Mouse (Mus musculus): Measurements from ENCODE around the gene Cdh5. TPM values are rescaled to one million over a fixed set of nuclear protein-coding genes. Genes with fewer than 3 reads are reported as not detected.
"Not testable (repeated sequence)": the region's sequence is repeated elsewhere in the genome, so short reads cannot be mapped to it uniquely, and the experiment has no call there.

Gene Cdh5
- polyA plus RNA-seq (2015; fragmentation: Nextera tagmentation; extraction: Ambion mirVana), result 18.1 and 18.9 TPM in 2 replicates

- 68% methylated on average over 8 of the region's 8 CpGs for WGBS
- no peak within 1 kb of the TSS for H3K9ac ChIP-seq
- peak within 1 kb of the TSS; percentile 11 for H3K4me3 ChIP-seq
- ATAC-seq (ENCODE audit: low read depth), result no peak
- H3K4me1 ChIP-seq (replicated peaks), result peaks cover 10% of the 10 kb centered on the region
- H3K4me2 ChIP-seq, result peak within 1 kb of the TSS; percentile 24; the same call in 1 of the 2 replicates
- H3K27me3 ChIP-seq, result no peaks in the 10 kb centered on the region
- no peaks in the 10 kb centered on the region for H3K36me3 ChIP-seq
- no peak within 1 kb of the TSS for H3K27ac ChIP-seq (replicated peaks)
- H3K9me3 ChIP-seq, result no peaks in the 10 kb centered on the region
Observed at GRCm38 (mm10) chr8:104101415-104101814, at the start of gene Cdh5. TSS of gene Cdh5 (plus strand) at chr8:104101625.

- Histone ChIP-seq H3K4me2 (no peak overlapping the region), H3K9ac (no peak overlapping the region), H3K4me3 (no peak overlapping the region), H3K36me3 (no peaks in the 10 kb centered on the region), H3K9me3 (no peaks in the 10 kb centered on the region), H3K27me3 (0 out of 2 replicates have a peak, but pooled peaks cover 4% of the 10 kb centered on the region), H3K4me1 (replicated peaks) (peaks cover 18% of the 10 kb centered on the region), H3K27ac (replicated peaks) (no peak overlapping the region)
- 82% methylated on average over 5 of the region's 5 CpGs for WGBS
- ATAC-seq (ENCODE audit: low read depth), result no peak
Observed at GRCm38 (mm10) chr8:104059922-104060321, 41.5 kb upstream of the Cdh5 start.

- Histone ChIP-seq H3K4me2 (no peak overlapping the region), H3K9ac (no peak overlapping the region), H3K4me3 (no peak overlapping the region), H3K4me1 (replicated peaks) (peaks cover 18% of the 10 kb centered on the region), H3K27me3 (0 out of 2 replicates have a peak, but pooled peaks cover 4% of the 10 kb centered on the region), H3K9me3 (no peaks in the 10 kb centered on the region), H3K27ac (replicated peaks) (no peak overlapping the region), H3K36me3 (no peaks in the 10 kb centered on the region)
- 91% methylated on average over 7 of the region's 7 CpGs for WGBS
- no peak for ATAC-seq (ENCODE audit: low read depth)
Observed at GRCm38 (mm10) chr8:104060446-104060845, 41.0 kb upstream of the Cdh5 start.

- 0 out of 2 replicates have a peak overlapping the region, but pooled peaks have one; percentile 20 for H3K4me2 ChIP-seq
- 0 out of 2 replicates have a peak, but pooled peaks cover 4% of the 10 kb centered on the region for H3K27me3 ChIP-seq
- no peak overlapping the region for H3K9ac ChIP-seq
- H3K4me3 ChIP-seq, result no peak overlapping the region
- H3K27ac ChIP-seq (replicated peaks), result peak overlapping the region; percentile 52
- H3K9me3 ChIP-seq, result no peaks in the 10 kb centered on the region
- peaks cover 18% of the 10 kb centered on the region for H3K4me1 ChIP-seq (replicated peaks)
- WGBS, result 53% methylated on average over 6 of the region's 6 CpGs
- ATAC-seq (ENCODE audit: low read depth), result peak; percentile 48
- H3K36me3 ChIP-seq, result no peaks in the 10 kb centered on the region
Observed at GRCm38 (mm10) chr8:104061048-104061988, 40.1 kb upstream of the Cdh5 start.

- Histone ChIP-seq H3K36me3 (no peaks in the 10 kb centered on the region), H3K27me3 (0 out of 2 replicates have a peak, but pooled peaks cover 4% of the 10 kb centered on the region), H3K4me1 (replicated peaks) (peaks cover 18% of the 10 kb centered on the region), H3K4me3 (no peak overlapping the region), H3K9me3 (no peaks in the 10 kb centered on the region), H3K9ac (peak overlapping the region; percentile 34; the same call in 1 of the 2 replicates), H3K27ac (replicated peaks) (peak overlapping the region; percentile 52), H3K4me2 (0 out of 2 replicates have a peak overlapping the region, but pooled peaks have one; percentile 20)
- WGBS, result 35% methylated on average over 15 of the region's 15 CpGs
- ATAC-seq (ENCODE audit: low read depth), result peak; percentile 81
Observed at GRCm38 (mm10) chr8:104061989-104062820, 39.2 kb upstream of the Cdh5 start.

- no peak overlapping the region for H3K4me3 ChIP-seq
- no peaks in the 10 kb centered on the region for H3K9me3 ChIP-seq
- no peaks in the 10 kb centered on the region for H3K36me3 ChIP-seq
- 90% methylated on average over 7 of the region's 7 CpGs for WGBS
- no peak overlapping the region for H3K9ac ChIP-seq
- H3K27me3 ChIP-seq, result 0 out of 2 replicates have a peak, but pooled peaks cover 1% of the 10 kb centered on the region
- ATAC-seq (ENCODE audit: low read depth), result no peak
- H3K27ac ChIP-seq (replicated peaks), result no peak overlapping the region
- peaks cover 18% of the 10 kb centered on the region for H3K4me1 ChIP-seq (replicated peaks)
- no peak overlapping the region for H3K4me2 ChIP-seq
Observed at GRCm38 (mm10) chr8:104065223-104065622, 36.2 kb upstream of the Cdh5 start.

- WGBS, result 84% methylated on average over 9 of the region's 9 CpGs
- peak; percentile 17; the same call in 1 of the 2 replicates for ATAC-seq (ENCODE audit: low read depth)
- no peaks in the 10 kb centered on the region for H3K36me3 ChIP-seq
Observed at GRCm38 (mm10) chr8:104065906-104066518, 35.4 kb upstream of the Cdh5 start.

GRCm38 (mm10) chr8:104067390-104067925, 34.0 kb upstream of the Cdh5 start:
- 86% methylated on average over 12 of the region's 12 CpGs for WGBS
- Histone ChIP-seq H3K27ac (replicated peaks) (no peak overlapping the region), H3K27me3 (no peaks in the 10 kb centered on the region), H3K36me3 (no peaks in the 10 kb centered on the region), H3K4me2 (no peak overlapping the region), H3K4me1 (replicated peaks) (peaks cover 3% of the 10 kb centered on the region), H3K9ac (no peak overlapping the region), H3K4me3 (no peak overlapping the region), H3K9me3 (no peaks in the 10 kb centered on the region)
- ATAC-seq (ENCODE audit: low read depth), result no peak

More at GRCm38 (mm10) chr8:104065906-104066518, 35.4 kb upstream of the Cdh5 start:
- Histone ChIP-seq H3K4me2 (no peak overlapping the region), H3K4me1 (replicated peaks) (peaks cover 18% of the 10 kb centered on the region), H3K9me3 (no peaks in the 10 kb centered on the region), H3K27me3 (no peaks in the 10 kb centered on the region), H3K27ac (replicated peaks) (no peak overlapping the region), H3K9ac (no peak overlapping the region), H3K4me3 (no peak overlapping the region)

- 78% methylated on average over 15 of the region's 15 CpGs for WGBS
- Histone ChIP-seq H3K9me3 (no peaks in the 10 kb centered on the region), H3K36me3 (no peaks in the 10 kb centered on the region), H3K4me1 (replicated peaks) (no peaks in the 10 kb centered on the region), H3K27ac (replicated peaks) (no peak overlapping the region), H3K9ac (no peak overlapping the region), H3K27me3 (no peaks in the 10 kb centered on the region), H3K4me3 (no peak overlapping the region), H3K4me2 (no peak overlapping the region)
- ATAC-seq (ENCODE audit: low read depth), result no peak
Observed at GRCm38 (mm10) chr8:104068421-104069035, 32.9 kb upstream of the Cdh5 start.

- H3K9me3 ChIP-seq; ATAC-seq (ENCODE audit: low read depth); H3K27ac ChIP-seq (replicated peaks); H3K36me3 ChIP-seq; H3K4me1 ChIP-seq (replicated peaks); H3K4me3 ChIP-seq; H3K9ac ChIP-seq; H3K4me2 ChIP-seq; H3K27me3 ChIP-seq: not testable (repeated sequence)
- WGBS, result 78% methylated on average over 8 of the region's 9 CpGs
Observed at GRCm38 (mm10) chr8:104070201-104070865, 31.1 kb upstream of the Cdh5 start.
